Mouse (Mus musculus): ENCODE measurements at regions not wholly inside any gene's neighbourhood (a gene's known extent, or its start where the extent isn't known, plus 50 kb on each side); places are given as distances from the start of the nearest gene placed in this dataset.

DNA sequence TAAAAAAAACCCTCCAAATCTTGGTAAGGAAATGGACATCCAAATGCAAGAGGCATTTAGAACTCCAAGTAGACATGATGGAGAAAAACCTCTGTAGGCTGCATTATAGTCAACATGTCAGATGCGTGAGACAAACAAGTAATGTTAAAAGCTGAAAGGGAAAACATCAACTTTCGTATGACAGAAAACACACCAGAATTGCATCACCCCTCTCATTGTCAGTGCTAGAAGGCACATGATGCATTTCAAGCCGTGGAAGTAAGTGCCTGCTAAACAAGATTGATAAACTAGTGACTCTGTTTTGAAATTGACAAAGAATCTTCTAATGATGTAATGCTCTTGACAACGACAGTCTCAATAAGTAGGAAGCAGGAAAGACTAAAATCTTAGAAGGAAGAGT lies 96.1 kb downstream of the Mbl2 start:
- H3K4me3 ChIP-seq (replicated peaks; ENCODE audit: low read depth, low read length) = no peak overlapping the region
- no peaks in the 10 kb centered on the region for H3K9me3 ChIP-seq (ENCODE audit: control insufficient read depth, low read length)
- no peaks in the 10 kb centered on the region for H3K27me3 ChIP-seq (ENCODE audit: control insufficient read depth, insufficient read depth, low read length)
- no peaks in the 10 kb centered on the region for H3K4me1 ChIP-seq (ENCODE audit: control insufficient read depth, insufficient read depth, low read length)
- DNase-seq (no peak), ATAC-seq (ENCODE audit: low FRiP score, low TSS enrichment) (no peak)
- WGBS = 90% methylated on average over 4 of the region's 4 CpGs
- no peaks in the 10 kb centered on the region for H3K36me3 ChIP-seq (ENCODE audit: control insufficient read depth, insufficient read depth, low read length)
- no peak overlapping the region for H3K9ac ChIP-seq (replicated peaks; ENCODE audit: low read length)
- no peak overlapping the region for H3K4me2 ChIP-seq (ENCODE audit: low read length)
- no peak overlapping the region for H3K27ac ChIP-seq (replicated peaks; ENCODE audit: low read depth, low read length)

DNA sequence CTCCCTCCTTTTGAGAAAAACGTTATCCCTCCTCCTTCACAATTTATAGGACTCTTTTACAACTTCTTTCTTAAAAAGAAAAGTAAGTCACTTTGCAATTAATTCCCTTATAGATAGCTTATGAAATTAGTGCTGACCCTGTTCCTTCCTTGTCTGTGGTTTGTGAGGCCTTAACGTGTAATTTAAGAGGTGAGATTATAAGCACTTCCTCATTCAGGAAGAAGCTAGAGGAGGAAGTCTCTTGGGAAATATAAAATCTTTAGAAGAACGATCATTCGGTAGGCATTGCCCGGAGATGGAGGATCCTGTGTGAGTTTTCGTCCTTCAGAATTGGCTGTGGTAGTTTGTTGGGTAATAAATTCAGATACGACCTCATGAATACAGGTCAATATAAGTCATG lies 98.0 kb downstream of the Mbl2 start:
- Histone ChIP-seq H3K4me3 (replicated peaks; ENCODE audit: low read depth, low read length) (no peak overlapping the region), H3K27me3 (ENCODE audit: control insufficient read depth, insufficient read depth, low read length) (no peaks in the 10 kb centered on the region), H3K27ac (replicated peaks; ENCODE audit: low read depth, low read length) (no peak overlapping the region), H3K4me1 (ENCODE audit: control insufficient read depth, insufficient read depth, low read length) (no peaks in the 10 kb centered on the region), H3K9me3 (ENCODE audit: control insufficient read depth, low read length) (no peaks in the 10 kb centered on the region), H3K9ac (replicated peaks; ENCODE audit: low read length) (no peak overlapping the region), H3K4me2 (ENCODE audit: low read length) (no peak overlapping the region), H3K36me3 (ENCODE audit: control insufficient read depth, insufficient read depth, low read length) (no peaks in the 10 kb centered on the region)
- DNase-seq = no peak
- ATAC-seq (ENCODE audit: low FRiP score, low TSS enrichment) = no peak
- WGBS = 94% methylated on average over 7 of the region's 7 CpGs

DNA sequence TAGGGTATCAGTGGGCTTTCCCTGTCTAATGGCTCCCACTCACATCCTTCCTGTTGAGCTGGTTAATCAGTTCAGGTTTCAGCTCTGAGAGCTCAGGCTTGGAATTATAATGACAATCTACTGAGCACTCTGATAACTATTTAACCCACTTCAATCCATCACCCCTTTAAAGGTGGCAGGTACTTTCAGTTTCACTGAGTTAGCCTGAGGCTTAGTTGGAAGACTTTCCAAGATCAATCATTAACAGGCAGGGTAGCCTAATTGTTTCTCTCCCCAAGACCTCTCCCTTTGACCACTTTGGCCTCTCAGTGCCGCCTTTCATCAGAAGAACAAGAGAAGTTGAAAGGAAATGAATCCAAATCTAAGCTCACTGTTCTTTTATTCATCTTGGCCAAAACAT lies 99.1 kb downstream of the Mbl2 start:
- Histone ChIP-seq H3K4me2 (ENCODE audit: low read length) (no peak overlapping the region), H3K27ac (replicated peaks; ENCODE audit: low read depth, low read length) (no peak overlapping the region), H3K9ac (replicated peaks; ENCODE audit: low read length) (no peak overlapping the region), H3K27me3 (ENCODE audit: control insufficient read depth, insufficient read depth, low read length) (no peaks in the 10 kb centered on the region), H3K4me1 (ENCODE audit: control insufficient read depth, insufficient read depth, low read length) (no peaks in the 10 kb centered on the region), H3K4me3 (replicated peaks; ENCODE audit: low read depth, low read length) (no peak overlapping the region), H3K9me3 (ENCODE audit: control insufficient read depth, low read length) (no peaks in the 10 kb centered on the region), H3K36me3 (ENCODE audit: control insufficient read depth, insufficient read depth, low read length) (no peaks in the 10 kb centered on the region)
- DNase-seq = no peak
- 26% methylated on average over 1 of the region's 1 CpGs for WGBS
- no peak for ATAC-seq (ENCODE audit: low FRiP score, low TSS enrichment)

DNA sequence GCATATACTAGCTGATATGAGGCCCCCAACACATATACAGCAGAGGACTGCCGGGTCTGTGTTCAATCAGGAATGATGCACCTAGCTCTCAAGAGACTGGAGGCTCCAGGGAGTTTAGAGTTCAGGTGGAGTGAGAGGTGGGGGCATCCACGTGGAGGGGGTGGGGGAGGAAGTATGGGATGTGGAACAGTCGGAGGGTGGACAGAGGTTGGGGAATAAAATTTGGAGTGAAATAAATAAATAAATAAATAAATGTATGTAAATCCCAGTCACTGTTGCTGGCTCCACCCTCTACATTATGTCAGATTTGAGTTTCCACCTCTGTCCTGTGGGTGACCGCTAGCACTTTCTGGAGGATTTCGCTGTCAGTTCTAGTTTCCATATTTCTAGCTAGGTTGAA lies 111.7 kb downstream of the Mbl2 start:
- Histone ChIP-seq H3K27ac (replicated peaks; ENCODE audit: low read depth, low read length) (no peak overlapping the region), H3K4me2 (ENCODE audit: low read length) (no peak overlapping the region), H3K9me3 (ENCODE audit: control insufficient read depth, low read length) (no peaks in the 10 kb centered on the region), H3K27me3 (ENCODE audit: control insufficient read depth, insufficient read depth, low read length) (no peaks in the 10 kb centered on the region), H3K4me1 (ENCODE audit: control insufficient read depth, insufficient read depth, low read length) (no peaks in the 10 kb centered on the region), H3K4me3 (replicated peaks; ENCODE audit: low read depth, low read length) (no peak overlapping the region), H3K9ac (replicated peaks; ENCODE audit: low read length) (no peak overlapping the region), H3K36me3 (ENCODE audit: control insufficient read depth, insufficient read depth, low read length) (no peaks in the 10 kb centered on the region)
- 90% methylated on average over 5 of the region's 5 CpGs for WGBS
- ATAC-seq (ENCODE audit: low FRiP score, low TSS enrichment) (no peak), DNase-seq (no peak)

DNA sequence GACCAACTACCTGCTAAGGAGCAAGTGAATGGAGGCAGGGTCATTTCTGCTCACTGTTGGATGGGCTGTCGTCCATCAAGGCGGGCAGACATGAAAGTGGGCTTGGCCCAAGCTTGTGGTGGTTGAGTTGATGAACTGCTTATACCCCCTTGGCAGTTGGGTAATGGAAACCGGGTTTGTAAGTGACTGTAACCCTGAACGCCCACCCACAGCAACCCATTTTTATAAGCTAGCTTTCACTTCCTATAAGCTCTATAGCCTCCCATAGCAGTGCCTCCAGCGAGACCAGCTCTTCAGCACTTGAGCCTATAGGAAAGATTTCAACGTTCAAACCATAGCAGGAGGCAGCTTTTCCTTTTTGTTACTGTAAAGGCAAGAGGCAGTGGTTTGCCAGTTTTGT lies 116.2 kb downstream of the Mbl2 start:
- Histone ChIP-seq H3K9ac (replicated peaks; ENCODE audit: low read length) (no peak overlapping the region), H3K27ac (replicated peaks; ENCODE audit: low read depth, low read length) (no peak overlapping the region), H3K27me3 (ENCODE audit: control insufficient read depth, insufficient read depth, low read length) (no peaks in the 10 kb centered on the region), H3K36me3 (ENCODE audit: control insufficient read depth, insufficient read depth, low read length) (no peaks in the 10 kb centered on the region), H3K4me1 (ENCODE audit: control insufficient read depth, insufficient read depth, low read length) (no peaks in the 10 kb centered on the region), H3K4me2 (ENCODE audit: low read length) (no peak overlapping the region), H3K4me3 (replicated peaks; ENCODE audit: low read depth, low read length) (no peak overlapping the region), H3K9me3 (ENCODE audit: control insufficient read depth, low read length) (no peaks in the 10 kb centered on the region)
- ATAC-seq (ENCODE audit: low FRiP score, low TSS enrichment) (no peak), DNase-seq (no peak)
- WGBS = 87% methylated on average over 6 of the region's 6 CpGs

DNA sequence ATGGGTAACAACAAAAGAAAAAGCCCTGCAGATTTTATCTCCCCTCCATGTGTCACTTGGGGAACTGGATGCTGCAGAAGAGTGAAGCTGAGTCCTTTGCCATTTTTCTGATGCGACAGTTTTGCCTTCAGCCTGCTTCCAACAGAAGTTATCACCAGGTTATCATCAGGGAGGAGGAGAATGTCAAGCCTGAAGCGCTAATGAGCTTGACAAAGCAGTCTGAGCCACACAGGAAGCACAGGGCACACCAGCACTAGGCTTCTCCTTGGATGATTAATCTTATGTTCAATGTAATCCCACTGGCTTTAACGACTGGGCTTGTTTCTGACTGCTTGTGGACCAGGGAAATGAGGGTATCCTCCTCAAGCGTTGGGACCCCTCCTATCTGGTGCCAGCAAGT lies 122.2 kb downstream of the Mbl2 start:
- no peak for DNase-seq
- Histone ChIP-seq H3K27ac (replicated peaks; ENCODE audit: low read depth, low read length) (no peak overlapping the region), H3K27me3 (ENCODE audit: control insufficient read depth, insufficient read depth, low read length) (no peaks in the 10 kb centered on the region), H3K9me3 (ENCODE audit: control insufficient read depth, low read length) (no peaks in the 10 kb centered on the region), H3K36me3 (ENCODE audit: control insufficient read depth, insufficient read depth, low read length) (no peaks in the 10 kb centered on the region), H3K4me2 (ENCODE audit: low read length) (no peak overlapping the region), H3K4me1 (ENCODE audit: control insufficient read depth, insufficient read depth, low read length) (no peaks in the 10 kb centered on the region), H3K9ac (replicated peaks; ENCODE audit: low read length) (no peak overlapping the region), H3K4me3 (replicated peaks; ENCODE audit: low read depth, low read length) (no peak overlapping the region)
- ATAC-seq (ENCODE audit: low FRiP score, low TSS enrichment) = no peak
- WGBS = 34% methylated on average over 4 of the region's 4 CpGs

DNA sequence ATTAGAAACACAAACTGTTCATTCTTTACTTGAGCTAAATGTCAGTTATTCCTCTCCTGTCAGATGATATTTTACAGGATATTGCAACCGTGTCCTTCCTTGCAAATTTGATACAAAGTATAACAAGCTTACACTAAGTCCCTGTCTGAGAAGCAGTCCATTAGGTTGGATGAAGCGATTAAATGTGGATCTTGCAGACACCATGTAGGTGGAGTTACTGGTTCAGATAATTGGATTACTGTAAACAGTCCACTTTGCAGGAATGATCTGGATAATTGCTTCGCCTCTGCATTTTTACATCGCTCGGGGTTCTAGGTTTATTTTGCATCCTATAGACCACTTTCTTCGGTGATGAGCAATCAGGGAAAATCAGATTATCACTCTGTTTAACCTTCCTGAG lies 126.2 kb downstream of the Mbl2 start:
- 57% methylated on average over 6 of the region's 6 CpGs for WGBS
- no peak overlapping the region for H3K4me2 ChIP-seq (ENCODE audit: low read length)
- DNase-seq = peak; percentile 26

DNA sequence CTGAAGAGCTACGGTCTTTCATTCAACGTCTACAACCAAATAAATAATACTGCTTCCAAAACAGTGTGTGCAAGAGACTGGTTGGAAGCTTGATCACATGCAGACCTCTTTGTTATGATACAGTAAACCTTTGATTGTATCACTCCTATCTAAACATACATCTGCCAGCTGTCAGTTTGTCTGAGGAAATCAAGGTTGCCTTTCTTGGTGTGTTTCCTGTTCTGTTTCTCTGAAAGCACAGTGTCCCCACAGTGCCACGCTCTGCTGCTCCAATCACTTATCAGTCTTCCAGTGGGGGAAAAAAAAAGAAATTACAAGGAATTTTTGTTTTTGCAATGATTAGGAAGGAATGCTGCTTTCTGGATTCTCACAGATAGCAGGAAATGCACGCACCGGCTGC lies 139.2 kb downstream of the Mbl2 start:
- Histone ChIP-seq H3K9ac (replicated peaks; ENCODE audit: low read length) (no peak overlapping the region), H3K4me1 (ENCODE audit: control insufficient read depth, insufficient read depth, low read length) (no peaks in the 10 kb centered on the region), H3K4me2 (ENCODE audit: low read length) (no peak overlapping the region), H3K4me3 (replicated peaks; ENCODE audit: low read depth, low read length) (no peak overlapping the region), H3K9me3 (ENCODE audit: control insufficient read depth, low read length) (no peaks in the 10 kb centered on the region), H3K27ac (replicated peaks; ENCODE audit: low read depth, low read length) (no peak overlapping the region), H3K36me3 (ENCODE audit: control insufficient read depth, insufficient read depth, low read length) (no peaks in the 10 kb centered on the region), H3K27me3 (ENCODE audit: control insufficient read depth, insufficient read depth, low read length) (no peaks in the 10 kb centered on the region)
- DNase-seq (no peak), ATAC-seq (ENCODE audit: low FRiP score, low TSS enrichment) (no peak)
- 83% methylated on average over 5 of the region's 5 CpGs for WGBS

More for the DNA sequence above, 126.2 kb downstream of the Mbl2 start:
- Histone ChIP-seq H3K27ac (replicated peaks; ENCODE audit: low read depth, low read length) (no peak overlapping the region), H3K27me3 (ENCODE audit: control insufficient read depth, insufficient read depth, low read length) (no peaks in the 10 kb centered on the region), H3K9ac (replicated peaks; ENCODE audit: low read length) (no peak overlapping the region), H3K4me1 (ENCODE audit: control insufficient read depth, insufficient read depth, low read length) (no peaks in the 10 kb centered on the region), H3K36me3 (ENCODE audit: control insufficient read depth, insufficient read depth, low read length) (no peaks in the 10 kb centered on the region), H3K9me3 (ENCODE audit: control insufficient read depth, low read length) (no peaks in the 10 kb centered on the region), H3K4me3 (replicated peaks; ENCODE audit: low read depth, low read length) (no peak overlapping the region)
- no peak for ATAC-seq (ENCODE audit: low FRiP score, low TSS enrichment)

DNA sequence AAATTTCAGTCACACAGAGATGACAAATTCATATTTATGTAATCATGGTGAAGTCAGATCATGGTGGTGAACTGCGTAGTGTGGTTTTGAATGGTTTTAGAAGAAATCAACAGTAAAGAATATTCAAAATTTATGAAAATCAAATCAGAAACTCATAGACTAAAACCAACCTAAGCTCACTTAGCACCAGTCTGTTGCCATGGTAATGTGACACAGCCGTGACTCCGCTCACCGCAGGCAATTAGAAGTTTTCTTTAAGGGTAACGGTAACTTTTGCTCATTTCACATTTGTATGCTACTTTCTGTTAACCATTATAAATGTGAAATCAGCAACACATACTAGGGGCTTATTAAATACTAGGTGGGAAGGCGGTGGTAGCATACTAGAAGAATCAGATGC lies 147.0 kb downstream of the Mbl2 start:
- no peak for ATAC-seq (ENCODE audit: low FRiP score, low TSS enrichment)
- peak; percentile 53 for DNase-seq
- WGBS = 59% methylated on average over 6 of the region's 6 CpGs

More for the DNA sequence above, 147.0 kb downstream of the Mbl2 start:
- H3K4me1 ChIP-seq (ENCODE audit: control insufficient read depth, insufficient read depth, low read length) = no peaks in the 10 kb centered on the region
- H3K27ac ChIP-seq (replicated peaks; ENCODE audit: low read depth, low read length) = no peak overlapping the region
- H3K4me2 ChIP-seq (ENCODE audit: low read length) = no peak overlapping the region
- no peak overlapping the region for H3K9ac ChIP-seq (replicated peaks; ENCODE audit: low read length)
- H3K36me3 ChIP-seq (ENCODE audit: control insufficient read depth, insufficient read depth, low read length) = no peaks in the 10 kb centered on the region
- H3K9me3 ChIP-seq (ENCODE audit: control insufficient read depth, low read length) = no peaks in the 10 kb centered on the region
- no peak overlapping the region for H3K4me3 ChIP-seq (replicated peaks; ENCODE audit: low read depth, low read length)
- no peaks in the 10 kb centered on the region for H3K27me3 ChIP-seq (ENCODE audit: control insufficient read depth, insufficient read depth, low read length)

Measured in midbrain, embryonic 14.5 days (tissue).